Mouse (Mus musculus): ENCODE measurements around the gene Spsb4. TPM values are rescaled to one million over a fixed set of nuclear protein-coding genes. Genes with fewer than 3 reads are reported as not detected.

Spsb4 gene
- total RNA-seq, 2 experiments from 2014 or later: 4.7 to 6.3 TPM

DNA sequence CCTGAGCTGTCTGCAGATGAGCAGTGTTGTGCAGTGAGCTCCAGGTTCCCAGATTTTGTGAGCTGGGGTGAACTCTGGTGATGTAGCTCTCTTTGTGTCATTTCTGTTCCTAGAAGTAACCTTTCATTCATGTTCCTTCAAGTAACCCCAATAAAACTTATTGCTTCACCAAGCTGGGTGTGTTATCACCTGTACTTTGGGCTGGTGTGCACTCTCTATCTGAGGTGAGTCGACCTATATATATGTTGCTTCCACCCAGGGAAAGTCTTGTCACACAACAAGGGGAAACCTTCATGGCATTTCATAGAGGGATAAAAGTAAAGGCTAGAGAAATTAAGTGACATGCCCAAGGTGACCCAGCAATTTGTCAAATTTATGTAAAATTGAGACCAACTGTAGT, 109.1 kb downstream of the Spsb4 start:
- DNase-seq (ENCODE audit: low spot score in 2 of 2): no peak

DNA sequence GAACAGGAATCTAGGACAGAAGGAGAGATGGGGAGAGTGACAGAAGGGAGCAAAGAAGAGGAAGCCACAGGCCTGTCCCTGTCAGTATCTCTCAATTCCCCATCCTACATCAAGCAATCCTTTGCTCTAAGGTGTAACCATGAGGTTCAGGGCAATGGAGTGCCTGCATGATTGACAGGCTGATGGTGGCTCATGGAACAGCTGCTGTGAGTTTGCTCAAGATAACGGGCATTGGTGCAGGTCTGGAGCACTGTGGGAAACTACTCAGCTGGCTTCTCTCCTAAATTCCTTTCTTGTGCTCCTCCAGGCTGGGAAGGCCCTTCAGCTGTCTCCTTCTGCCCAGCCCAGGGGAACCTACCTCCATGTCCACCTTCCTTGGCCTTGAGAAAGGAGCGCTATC, 109.9 kb downstream of the Spsb4 start:
- no peak for DNase-seq (ENCODE audit: low spot score in 2 of 2)

DNA sequence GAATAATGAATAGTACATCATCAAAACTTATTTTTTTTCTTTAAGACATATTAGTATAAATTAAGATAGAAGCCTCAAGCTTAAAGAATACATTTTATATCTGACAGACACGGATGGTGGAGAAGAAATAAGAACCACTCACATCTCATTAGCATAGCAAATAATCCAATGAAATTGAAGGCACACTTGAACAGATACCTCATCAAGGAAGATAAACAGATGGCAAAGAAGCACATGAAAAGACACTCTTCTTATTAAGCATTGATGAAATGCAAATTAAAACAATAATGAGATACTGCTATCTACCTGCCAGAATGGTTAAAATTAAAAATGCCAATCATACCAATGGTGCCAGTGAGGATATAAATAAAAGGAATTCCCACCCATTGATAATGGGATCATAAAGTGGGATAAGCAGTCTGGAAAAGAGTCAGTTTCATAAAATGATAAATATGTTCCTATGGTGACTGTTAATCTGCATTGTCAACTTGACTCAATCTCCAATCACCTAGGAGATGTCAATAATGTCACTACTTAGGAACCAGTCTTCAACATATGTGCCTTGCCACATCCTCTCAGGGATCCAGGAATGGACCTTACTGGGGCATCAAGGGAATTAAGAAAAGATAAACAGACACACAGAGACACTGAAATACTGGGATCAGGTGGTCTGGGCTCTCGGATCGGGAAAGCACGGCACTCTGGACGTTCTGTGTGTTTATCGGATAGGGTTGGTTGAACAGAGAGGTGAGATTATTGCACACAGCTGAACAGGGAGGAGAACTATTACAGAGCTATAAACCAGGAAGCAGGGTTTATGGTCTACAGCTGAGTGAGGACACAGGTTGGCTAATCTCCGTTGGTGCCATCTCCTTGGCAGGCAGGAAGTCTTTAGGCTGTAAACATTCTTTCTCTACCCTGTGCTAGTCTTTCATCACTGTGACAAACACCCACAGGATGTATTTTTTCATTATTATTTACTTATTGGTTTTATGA, 114.0 kb downstream of the Spsb4 start:
- no peak for DNase-seq (ENCODE audit: low spot score in 2 of 2)

DNA sequence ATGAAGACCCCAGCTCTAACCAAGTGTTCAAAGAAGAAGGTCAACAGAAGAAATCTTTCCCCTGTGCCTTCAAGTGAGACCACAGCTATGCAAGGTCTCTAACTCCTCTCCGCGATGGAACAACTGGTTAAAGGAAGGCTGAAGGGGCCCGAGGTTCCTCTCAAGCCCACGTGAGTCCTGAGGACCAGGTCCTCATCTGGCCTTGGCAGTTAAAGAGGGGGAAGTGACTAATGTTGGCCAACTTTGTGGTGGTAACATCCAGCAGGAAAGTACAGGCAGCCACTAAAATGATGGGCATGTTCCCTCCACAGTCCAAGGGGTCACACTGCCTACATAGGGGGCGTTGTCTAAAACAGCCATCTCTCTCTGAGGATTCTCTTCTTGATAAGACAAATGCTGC, 118.9 kb downstream of the Spsb4 start:
- no peak for DNase-seq (ENCODE audit: low spot score in 2 of 2)

DNA sequence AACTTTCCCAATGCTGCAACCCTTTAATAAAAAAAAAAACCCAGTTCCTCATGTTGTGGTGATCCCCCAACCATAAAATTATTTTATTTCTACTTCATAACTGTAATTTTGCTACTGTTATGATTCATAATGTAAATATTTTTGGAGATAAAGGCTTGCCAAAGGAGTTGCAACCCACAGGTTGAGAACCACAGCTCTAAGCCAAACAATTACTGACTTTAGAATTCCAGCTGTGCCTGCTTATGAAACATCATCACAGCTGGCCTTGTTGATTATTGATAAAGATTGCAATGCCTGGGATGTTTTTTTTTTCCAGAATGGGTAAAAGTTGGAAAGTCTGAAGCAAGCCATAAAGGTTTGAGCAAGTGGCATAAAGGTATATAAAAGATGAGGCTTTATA, 119.6 kb downstream of the Spsb4 start:
- no peak for DNase-seq (ENCODE audit: low spot score in 2 of 2)

DNA sequence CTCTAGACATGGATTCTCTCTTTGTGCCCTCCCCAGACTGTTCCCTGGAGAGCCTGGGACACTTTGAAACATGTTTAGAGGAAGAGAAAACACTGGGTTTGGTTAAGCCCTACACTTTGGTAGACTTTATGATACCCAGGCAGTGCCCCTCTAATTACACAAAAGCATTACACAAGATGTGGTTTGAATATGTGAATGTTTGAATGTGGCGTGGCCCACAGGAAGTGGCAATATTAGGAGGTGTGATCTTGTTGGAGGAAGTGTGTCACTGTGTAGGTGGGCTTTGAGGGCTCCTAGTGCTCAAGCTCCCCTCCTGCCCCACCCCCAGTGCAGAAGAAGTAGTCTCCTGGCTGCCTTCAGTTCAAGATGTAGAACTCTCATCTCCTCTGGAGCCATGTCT, 122.0 kb downstream of the Spsb4 start:
- DNase-seq (ENCODE audit: low spot score in 2 of 2): no peak

DNA sequence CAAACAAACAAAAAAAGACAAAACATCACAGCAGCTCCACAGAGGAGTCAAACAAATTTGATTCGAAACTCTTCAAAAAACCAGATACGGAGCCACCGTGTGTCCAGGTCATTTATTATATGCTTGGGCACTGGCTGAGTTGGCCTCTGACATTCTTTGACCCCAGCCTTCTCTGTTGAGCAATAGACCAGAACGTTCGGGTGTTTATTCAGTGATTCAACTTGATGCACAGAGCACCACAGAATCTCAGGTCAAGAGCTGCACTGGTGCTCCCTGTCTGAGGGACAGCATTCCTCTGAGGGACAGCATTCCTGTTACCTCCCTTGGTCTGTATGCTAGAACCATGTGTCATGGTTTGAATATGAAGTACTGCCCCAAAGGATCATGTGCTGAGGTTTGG, 125.1 kb downstream of the Spsb4 start:
- DNase-seq (ENCODE audit: low spot score in 2 of 2): no peak

Other genes starting within 250 kb of the Spsb4 start
- gene Pxylp1, start 126.2 kb downstream of the Spsb4 start, total RNA-seq (2021): 10 to 100 TPM; 19.4 to 21.3 TPM
- 10 to 100 TPM; 77.8 to 79.0 TPM for gene Slc25a36, start 92.3 kb upstream of the Spsb4 start, total RNA-seq (2021)

Measured in left cerebral cortex, adult 18-20 months (tissue).